Mouse (Mus musculus): ENCODE results near the gene Dock6.
A peak's percentile ranks its signal among the peaks of the same experiment; 100 is the strongest.
"Not testable (repeated sequence)": the region's sequence is repeated elsewhere in the genome, so short reads cannot be mapped to it uniquely, and the experiment has no call there.

Dock6 gene

DNA sequence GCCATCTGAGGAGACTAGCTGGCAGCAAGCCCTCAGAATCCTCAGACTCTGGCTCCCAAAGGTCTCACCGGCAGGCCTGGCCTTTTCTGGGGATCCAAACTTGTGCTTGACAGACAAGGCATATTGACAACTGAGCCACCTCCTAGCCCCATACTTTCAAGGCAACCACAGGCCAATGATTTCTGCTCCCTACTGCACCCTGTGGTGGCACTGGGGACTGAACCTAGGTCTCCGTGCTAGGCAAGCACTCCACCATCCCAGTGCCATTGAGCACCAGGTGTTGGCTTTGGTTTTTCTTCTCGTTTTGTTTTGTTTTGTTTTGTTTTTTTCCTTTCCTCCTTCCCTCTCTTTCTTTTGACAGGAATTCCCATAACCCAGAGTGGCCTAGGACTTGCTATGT is 43.9 kb downstream of the Dock6 start:
- DNase-seq (ENCODE audit: low spot score) = no peak

- no peak for DNase-seq (ENCODE audit: low spot score)
These were observed 45.5 kb downstream of the Dock6 start for GRCm38 (mm10) chr9:21806976-21807375.

- no peak for DNase-seq (ENCODE audit: low spot score)
These were observed 46.1 kb downstream of the Dock6 start for GRCm38 (mm10) chr9:21806363-21806762.

- DNase-seq (ENCODE audit: low spot score) = peak; percentile 90
These were observed 48.3 kb downstream of the Dock6 start for GRCm38 (mm10) chr9:21803986-21804644.

GRCm38 (mm10) chr9:21801591-21801990 is 50.8 kb downstream of the Dock6 start:
- DNase-seq (ENCODE audit: low spot score) = no peak

DNA sequence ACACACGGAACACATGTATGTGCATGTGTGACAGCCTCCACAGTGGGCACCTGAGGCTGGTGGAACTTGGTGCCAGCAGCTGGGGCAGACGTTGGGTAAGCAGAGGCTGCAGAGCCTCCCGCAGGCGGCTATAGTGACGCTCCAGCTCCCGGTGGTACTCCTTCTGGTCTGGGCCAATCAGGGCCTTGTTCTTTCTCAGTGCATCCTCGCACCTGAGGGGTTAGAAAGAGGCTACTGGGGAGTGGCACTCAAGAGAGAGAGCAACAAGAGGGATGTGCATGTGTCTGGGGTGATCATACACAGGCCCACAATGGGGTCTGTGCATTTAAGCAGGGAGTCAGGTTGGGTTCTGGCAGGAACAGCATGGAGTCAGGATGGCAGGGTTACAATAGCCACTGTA is 51.3 kb downstream of the Dock6 start:
- no peak for DNase-seq (ENCODE audit: low spot score)

GRCm38 (mm10) chr9:21799010-21799350 is 53.5 kb downstream of the Dock6 start:
- no peak for DNase-seq (ENCODE audit: low spot score)

- DNase-seq (ENCODE audit: low spot score) = peak; percentile 92
These were observed 54.0 kb downstream of the Dock6 start, which contains the start of gene Kank2 for GRCm38 (mm10) chr9:21798345-21799009. Kank2 (minus strand) TSS chr9:21798744.

DNA sequence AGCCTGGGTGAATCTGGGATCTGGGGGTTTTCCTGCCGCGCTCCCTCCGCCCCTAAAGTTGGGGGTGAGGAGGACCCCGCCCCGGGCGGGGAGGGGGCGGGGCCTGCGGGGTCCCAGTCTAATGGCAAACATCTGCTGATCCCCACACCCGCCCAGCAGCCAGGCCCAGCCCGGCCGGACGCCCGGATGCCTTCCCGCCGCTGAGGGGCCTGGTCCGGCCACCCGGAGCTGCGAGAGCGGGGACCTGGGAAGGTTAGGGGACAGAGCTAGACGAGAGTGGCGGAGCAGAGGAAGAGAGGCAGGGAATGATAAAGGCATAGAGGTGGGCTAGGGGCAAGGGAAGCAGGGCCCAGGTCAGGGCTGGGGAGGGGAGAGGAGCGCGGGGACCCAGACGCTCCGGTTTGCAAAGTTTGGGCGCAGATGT is 54.5 kb downstream of the Dock6 start:
- peak; percentile 70 for DNase-seq (ENCODE audit: low spot score)

DNA sequence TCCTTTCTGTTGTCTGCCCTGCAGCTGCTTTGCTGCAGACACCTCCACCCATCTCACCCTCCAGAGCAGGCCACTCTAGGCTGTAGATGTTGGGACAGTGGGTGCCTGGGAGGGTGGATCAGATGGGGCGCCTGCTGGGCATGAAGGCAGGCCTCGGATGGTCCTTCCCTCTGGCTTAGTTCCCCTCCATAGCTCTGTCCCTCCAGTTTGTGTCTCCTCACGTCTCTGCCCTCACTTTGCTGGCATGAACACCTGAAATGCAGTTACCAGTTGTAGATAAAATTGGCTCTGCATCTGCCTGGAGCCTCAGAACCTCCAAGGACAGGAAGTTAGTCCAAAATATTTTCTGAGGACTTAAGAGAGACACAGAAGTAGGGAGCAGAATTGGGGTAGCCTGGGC is 55.5 kb downstream of the Dock6 start:
- no peak for DNase-seq (ENCODE audit: low spot score)

GRCm38 (mm10) chr9:21796259-21796658 is 56.2 kb downstream of the Dock6 start:
- no peak for DNase-seq (ENCODE audit: low spot score)

- no peak for DNase-seq (ENCODE audit: low spot score)
These were observed 56.9 kb downstream of the Dock6 start for GRCm38 (mm10) chr9:21795579-21795978.

DNA sequence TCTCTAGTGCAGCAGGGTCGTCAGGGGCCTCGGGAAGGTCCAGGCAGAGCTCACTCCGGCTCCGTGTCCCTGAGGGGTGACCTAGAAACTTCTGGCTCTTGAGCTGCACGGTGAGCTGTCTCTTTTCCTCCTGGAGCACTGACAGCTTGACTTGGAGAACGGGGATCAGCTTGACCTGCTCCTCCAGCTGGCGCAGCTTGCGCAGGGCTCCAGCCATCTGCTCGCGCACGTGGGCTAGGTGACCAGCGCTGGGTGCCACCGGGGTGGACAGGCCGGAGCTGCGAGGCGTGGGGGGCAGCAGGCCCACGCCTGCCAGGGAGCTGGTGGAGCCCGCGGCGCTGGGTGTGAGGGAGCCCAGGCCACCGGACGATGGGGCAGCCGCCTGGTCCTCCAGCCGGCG is 57.5 kb downstream of the Dock6 start:
- no peak for DNase-seq (ENCODE audit: low spot score)

DNA sequence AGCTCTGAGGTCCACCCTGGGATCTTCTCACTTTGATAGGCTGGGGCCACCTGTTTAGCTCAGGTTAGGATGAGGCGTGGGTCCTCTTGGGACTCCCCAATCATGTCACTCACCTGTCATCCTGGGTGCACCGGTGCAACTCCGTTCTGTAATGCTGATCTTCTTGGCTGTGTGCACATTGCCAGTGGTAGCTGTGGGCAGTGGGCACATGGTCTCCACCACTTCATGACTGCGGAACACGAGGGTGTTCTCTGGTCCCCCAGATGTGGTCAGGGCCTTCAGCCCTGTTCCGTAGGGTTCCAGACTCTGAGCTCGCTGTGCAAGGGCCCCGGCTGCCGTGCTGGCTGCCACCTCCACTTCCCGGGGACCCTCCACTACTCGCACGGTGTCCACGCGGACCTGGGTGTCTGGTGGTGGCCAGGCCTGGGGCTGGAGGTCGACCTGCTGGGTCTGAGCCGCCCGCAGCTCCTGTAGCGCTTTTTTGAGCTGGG is 58.0 kb downstream of the Dock6 start:
- no peak for DNase-seq (ENCODE audit: low spot score)

DNA sequence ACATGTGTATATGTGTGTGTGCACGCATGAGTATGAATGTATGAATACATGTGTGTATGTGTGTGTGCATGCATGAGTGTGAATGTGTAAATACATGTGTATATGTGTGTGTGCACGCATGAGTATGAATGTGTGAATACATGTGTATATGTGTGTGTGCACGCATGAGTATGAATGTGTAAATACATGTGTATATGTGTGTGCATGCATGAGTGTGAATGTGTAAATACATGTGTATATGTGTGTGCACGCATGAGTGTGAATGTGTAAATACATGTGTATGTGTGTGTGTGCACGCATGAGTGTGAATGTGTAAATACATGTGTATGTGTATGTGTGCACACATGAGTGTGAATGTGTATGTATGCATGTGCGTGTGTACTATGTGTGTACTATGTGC is 58.9 kb downstream of the Dock6 start:
- not testable (repeated sequence) for DNase-seq (ENCODE audit: low spot score)

DNA sequence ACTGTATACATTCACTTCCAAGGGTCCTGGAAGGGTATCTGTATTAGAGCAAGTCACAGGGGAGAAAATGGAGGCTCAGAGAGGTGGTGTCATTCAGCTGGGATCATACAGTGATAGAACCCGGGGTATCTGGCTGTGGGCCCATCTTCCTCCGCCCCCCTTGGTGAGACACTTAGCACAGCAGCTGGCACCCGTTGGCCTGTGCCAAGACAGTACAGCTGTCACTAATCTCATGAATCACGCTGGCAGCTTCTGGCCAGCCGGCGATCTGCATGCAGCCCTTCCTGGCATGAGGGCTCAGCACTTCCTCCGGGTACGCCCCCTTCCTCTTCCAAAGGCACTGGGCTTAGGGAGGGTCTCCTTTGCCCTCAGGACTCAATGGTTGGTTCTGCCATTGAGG is 59.8 kb downstream of the Dock6 start:
- DNase-seq (ENCODE audit: low spot score) = peak; percentile 25

DNA sequence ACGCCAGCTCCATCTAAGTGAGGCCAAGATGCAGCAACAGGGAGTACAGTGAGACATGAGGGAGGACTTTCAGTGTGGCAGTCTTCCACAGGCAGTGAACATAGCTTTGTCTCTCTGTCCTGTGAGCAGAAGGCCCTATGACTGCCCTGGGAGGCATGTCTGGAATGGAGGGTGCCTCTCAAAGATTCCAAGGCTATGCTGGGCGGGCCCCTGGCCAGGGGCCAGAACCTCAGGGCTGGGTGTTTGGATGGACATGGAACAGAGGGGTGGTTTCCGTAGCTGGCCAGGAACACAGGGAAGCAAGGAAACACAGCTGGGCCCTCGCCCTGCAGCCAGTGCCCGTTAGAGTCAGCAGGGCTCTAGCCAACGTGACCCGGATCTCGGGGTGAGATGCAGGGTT is 60.6 kb downstream of the Dock6 start:
- DNase-seq (ENCODE audit: low spot score) = peak; percentile 62

DNA sequence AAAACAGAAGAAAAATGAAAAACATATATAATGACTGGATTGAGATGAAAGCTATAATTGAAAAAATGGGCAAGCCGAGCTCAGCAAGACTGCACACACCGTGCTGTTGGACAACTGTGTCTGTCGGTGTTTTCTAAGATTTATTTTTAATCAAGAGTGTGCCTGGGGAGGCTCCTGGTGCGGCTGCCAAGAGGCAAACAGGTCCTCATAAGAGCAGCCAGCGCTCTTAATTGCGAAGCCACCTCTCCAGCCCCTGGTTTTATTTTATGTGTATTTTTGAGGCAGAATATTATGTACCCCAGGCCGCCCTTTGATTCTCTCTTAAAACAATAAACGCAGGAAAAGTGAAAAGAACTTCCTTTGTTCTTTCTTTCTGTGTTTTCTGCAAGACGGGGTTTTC is 64.2 kb downstream of the Dock6 start:
- no peak for DNase-seq (ENCODE audit: low spot score)

- no peak for DNase-seq (ENCODE audit: low spot score)
These were observed 64.8 kb downstream of the Dock6 start for GRCm38 (mm10) chr9:21787654-21788053.

- DNase-seq (ENCODE audit: low spot score) = peak; percentile 70
These were observed 65.5 kb downstream of the Dock6 start for GRCm38 (mm10) chr9:21786906-21787305.

GRCm38 (mm10) chr9:21786309-21786708 is 66.1 kb downstream of the Dock6 start:
- DNase-seq (ENCODE audit: low spot score) = not testable (repeated sequence)

- no peak for DNase-seq (ENCODE audit: low spot score)
These were observed 67.7 kb downstream of the Dock6 start for GRCm38 (mm10) chr9:21784517-21785307.

Measured in urinary bladder, postnatal 14 days (tissue).